Mouse (Mus musculus) naive thymus-derived CD4-positive, alpha-beta T cell, adult 2 months (primary cell): Measurements from ENCODE around the gene Rhoc.
"Not testable (repeated sequence)": the region's sequence is repeated elsewhere in the genome, so short reads cannot be mapped to it uniquely, and the experiment has no call there.

Experiments
- DNase-seq: peaks from one replicate; pipeline ENCODE4 v3.0.0-alpha.2; 2011; ENCODE audit warnings: low read depth

Gene Rhoc

DNA sequence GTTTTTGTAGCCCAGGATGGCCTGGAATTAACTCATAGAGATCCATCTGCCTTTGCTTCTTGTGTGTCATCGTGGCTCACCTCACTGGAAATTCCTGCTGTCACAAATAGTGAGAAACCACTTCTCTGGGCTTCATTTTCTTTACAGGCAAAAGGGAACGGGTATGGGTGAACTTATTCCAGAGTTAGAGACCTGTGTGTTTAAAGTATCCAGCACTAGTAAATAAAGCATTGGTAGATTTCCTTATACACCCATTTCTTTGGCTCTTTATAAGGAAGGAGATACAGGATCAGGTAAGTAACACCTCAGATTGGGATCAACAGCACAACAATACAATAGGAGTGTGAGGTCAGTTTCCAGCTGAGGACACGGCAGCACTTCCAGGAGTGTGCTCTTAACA lies at the start of gene Rhoc:
TSS of gene Rhoc (plus strand) at position 301 of the 400 bp plus-strand sequence.
- no peak for DNase-seq

- DNase-seq: no peak
Measured at GRCm38 (mm10) chr3:104741954-104742353, 46.2 kb upstream of the Rhoc start.

DNA sequence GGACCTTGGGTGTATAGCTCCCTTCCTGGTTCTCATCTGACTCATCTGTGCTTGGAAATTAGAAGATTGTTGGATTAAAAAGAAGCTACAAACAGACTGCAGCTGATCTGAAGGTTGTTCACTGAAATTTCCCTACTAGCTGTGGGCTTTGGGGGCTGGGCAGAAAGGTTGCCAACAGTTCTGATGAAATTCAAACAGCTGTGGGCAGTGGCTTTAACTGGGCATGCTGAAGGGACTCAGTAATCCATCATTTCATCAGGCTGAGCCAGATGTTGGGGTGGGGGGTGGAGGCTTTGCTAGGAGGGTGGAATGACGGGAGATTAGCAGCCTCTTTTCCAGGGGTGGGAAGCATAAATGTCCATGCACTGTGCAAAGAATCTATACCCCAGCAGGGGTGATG lies 45.0 kb upstream of the Rhoc start:
- DNase-seq: no peak

DNA sequence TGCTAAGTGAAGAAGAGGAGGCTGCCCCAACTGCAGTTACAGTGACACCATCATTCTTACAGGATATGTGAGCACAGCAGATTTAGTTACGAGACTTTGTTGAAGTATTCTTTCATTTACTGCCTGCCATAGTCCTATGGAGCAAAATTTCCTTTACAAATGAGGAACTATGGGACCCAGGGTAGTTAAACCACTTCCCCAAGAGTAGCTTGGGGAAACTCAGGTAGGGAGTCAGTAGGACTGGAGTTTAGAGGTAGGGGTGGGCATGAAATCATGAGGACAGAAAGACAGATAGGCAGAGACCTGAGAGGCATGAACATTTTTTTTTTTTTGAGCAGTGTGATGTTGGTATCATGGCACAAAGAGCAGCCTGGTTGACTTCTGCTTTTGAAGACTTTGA lies 44.3 kb upstream of the Rhoc start:
- no peak for DNase-seq

- peak; percentile 60 for DNase-seq
Measured at GRCm38 (mm10) chr3:104752845-104753244, 35.3 kb upstream of the Rhoc start.

GRCm38 (mm10) chr3:104758406-104758805 lies 29.8 kb upstream of the Rhoc start:
- DNase-seq: peak; percentile 86

DNA sequence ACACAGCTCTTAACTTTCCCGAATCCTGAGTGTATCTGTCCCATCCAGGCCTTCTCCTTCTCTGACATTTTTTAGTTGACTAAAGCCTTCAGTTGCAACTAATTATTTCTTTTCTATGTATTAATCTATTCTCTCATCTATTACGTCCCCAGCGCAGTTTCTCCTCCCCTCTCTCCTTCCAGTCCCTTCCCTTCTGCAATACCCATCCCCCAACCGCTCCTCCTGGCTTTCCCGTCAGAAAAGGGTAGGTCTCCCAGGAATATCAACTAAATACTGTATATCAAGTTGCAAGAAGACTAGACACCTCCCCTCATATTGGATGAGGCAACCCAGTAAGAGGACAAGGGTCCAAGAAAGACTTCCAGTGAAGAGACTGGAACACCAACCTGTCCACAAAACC lies 29.3 kb upstream of the Rhoc start:
- no peak for DNase-seq

DNA sequence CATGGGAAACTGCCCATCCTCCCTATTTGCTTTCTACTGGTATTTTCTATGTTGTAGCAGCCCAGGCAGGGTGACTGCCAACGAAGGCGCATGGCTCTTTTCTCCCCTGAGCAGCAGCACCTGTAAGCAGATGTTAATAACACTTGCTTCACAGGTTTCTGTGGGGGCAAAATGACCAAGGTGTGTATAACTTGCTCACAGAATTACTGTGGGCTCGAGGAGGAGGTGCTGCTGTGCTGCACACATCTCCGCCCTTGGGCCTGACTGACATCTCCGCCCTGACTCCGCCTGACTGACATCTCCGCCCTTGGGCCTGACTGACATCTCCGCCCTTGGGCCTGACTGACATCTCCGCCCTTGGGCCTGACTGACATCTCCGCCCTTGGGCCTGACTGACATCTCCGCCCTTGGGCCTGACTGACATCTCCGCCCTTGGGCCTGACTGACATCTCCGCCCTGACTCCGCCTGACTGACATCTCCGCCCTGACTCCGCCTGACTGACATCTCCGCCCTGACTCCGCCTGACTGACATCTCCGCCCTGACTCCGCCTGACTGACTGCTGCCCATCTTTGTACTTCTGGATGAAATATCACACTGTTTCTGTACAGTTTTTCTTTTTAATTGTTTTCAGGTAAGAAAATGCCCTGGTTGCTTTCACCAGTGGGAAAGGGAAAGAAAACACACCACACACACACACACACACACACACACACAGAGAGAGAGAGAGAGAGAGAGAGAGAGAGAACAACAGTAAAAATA lies 25.9 kb upstream of the Rhoc start:
- DNase-seq: not testable (repeated sequence)

DNA sequence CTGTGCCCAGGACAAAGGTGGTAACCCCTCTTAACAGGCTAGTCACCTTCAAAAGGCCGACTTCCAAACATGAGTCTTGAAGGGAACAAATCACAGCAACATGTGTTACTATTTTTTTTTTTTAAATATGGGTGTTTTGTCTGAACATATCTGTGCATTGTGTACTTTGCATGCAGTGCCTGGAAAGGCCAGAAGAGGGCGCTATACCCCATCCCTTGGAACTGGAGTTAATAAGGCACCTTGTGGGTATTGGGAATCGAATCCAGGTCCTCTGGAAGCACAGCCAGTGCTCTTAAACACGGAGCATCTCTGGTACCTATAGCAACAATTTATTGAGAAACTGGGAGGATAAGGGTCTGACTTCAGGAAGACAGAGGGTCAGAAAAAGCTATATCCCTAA lies 23.2 kb upstream of the Rhoc start:
- DNase-seq: peak; percentile 78

- no peak for DNase-seq
Measured at GRCm38 (mm10) chr3:104767141-104767540, 21.0 kb upstream of the Rhoc start.

GRCm38 (mm10) chr3:104767716-104768115 lies 20.5 kb upstream of the Rhoc start:
- no peak for DNase-seq

DNA sequence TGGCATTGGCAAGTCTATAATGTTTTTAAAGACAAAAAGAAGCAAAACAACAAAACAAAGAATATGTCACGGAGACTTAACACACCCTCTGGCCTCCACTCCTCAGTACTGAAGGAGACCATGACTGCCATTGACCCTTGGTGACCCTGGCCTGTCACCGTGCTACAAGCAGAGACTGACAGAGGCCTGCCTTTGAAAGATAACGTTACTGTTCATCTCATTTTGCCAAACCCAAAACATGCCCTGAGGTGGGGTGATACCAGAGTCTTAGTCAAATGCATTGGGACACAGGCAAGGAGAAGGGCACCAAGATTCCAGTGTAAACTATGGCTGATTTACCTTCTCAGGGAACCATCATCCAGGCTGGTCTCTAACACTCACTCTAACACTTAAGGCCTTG lies 19.0 kb upstream of the Rhoc start:
- DNase-seq: no peak

DNA sequence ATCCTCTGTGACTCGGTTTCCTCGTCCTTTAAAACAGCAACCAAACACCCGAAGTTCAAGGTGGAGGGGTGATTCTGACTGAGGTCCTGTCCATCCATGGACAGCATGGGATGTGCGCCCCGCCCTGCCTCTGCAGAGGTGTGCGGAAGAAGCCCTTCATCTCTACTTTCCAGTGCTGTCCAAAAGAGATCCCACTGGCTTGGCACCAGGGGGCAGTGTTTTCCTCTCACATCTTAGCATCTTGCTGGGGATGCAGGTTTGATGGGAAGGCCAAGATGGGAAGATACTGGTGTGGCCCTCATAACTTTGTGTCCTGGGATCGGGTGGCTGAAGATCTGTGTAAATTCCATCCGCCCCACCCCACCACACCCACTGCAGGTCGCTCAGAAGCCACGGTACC lies 18.1 kb upstream of the Rhoc start:
- peak; percentile 69 for DNase-seq

DNA sequence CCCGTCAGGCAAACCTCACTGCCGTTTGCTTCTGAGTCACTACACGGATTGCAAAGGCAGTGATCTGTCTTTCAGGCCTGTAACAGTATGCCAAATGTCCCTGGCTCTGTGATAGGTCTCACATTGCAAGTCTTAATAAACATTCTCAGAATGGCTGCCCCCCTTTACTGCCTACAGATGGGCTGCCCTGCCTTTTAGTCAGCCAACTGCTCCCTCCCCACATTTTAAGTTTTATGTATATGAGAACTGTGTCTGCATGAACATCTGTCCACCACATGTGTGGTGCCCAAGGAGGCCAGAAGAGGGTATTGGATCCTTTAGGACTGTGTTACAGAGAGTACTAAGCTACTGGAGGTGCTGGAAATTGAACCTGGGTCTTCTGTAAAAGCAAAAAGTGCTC lies 17.3 kb upstream of the Rhoc start:
- DNase-seq: no peak

GRCm38 (mm10) chr3:104771460-104771859 lies 16.7 kb upstream of the Rhoc start:
- peak; percentile 72 for DNase-seq

GRCm38 (mm10) chr3:104773301-104773700 lies 14.9 kb upstream of the Rhoc start:
- DNase-seq: no peak

GRCm38 (mm10) chr3:104777342-104777741 lies 10.8 kb upstream of the Rhoc start:
- peak; percentile 69 for DNase-seq

- DNase-seq: peak; percentile 84
Measured at GRCm38 (mm10) chr3:104779949-104780348, 8.2 kb upstream of the Rhoc start.

- peak; percentile 81 for DNase-seq
Measured at GRCm38 (mm10) chr3:104780561-104781420, 7.4 kb upstream of the Rhoc start, which contains the start of gene Ppm1j. Gene Ppm1j, plus strand, starts transcription at chr3:104781056.

- DNase-seq: peak; percentile 68
Measured at GRCm38 (mm10) chr3:104781471-104781903, 6.7 kb upstream of the Rhoc start, which contains the start of gene Fam19a3. Gene Fam19a3, minus strand, starts transcription at chr3:104781840.

DNA sequence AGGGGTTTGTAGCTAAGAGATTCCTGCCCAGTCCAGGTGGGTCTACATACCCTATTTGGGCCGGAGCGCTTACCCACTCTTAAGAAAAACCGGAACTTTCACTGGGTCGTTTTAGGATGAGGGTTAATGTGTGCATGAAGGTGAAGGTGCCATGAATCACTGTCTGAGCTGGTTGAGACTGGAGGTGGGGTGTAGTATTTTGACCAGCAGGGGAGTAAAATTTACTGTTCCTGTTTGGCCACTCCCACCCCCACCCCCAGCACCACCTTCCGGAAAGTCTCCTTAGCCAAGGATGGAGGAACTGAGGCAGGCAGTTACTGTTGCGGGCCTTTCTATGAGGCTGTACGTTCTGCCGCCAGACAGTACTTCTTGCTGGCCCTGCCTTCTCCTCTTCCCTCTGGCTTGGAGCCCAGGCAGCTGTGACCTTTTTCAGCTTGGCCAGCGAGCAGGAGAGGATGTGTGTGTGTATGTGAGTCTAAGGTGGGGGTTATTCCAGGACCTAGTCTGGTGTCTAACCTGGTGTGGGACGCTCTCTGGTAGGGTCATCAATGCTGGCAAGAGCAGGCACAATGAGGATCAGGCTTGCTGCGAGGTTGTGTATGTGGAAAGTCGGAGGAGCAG lies 6.0 kb upstream of the Rhoc start:
- peak; percentile 53 for DNase-seq

- no peak for DNase-seq
Measured at GRCm38 (mm10) chr3:104783971-104784500, 4.1 kb upstream of the Rhoc start.
